Mouse (Mus musculus) layer of hippocampus, adult 2 months (tissue): ENCODE data around the gene Slc17a7. TPM values are rescaled to one million over a fixed set of nuclear protein-coding genes. Genes with fewer than 3 reads are reported as not detected.

Experiments used
- DNase-seq, 2 experiments: peaks; one replicate each; pipeline ENCODE4 v3.0.0; 2022; ENCODE audit warnings: low spot score in 2 of 2
- H3K27ac ChIP-seq: fragments of 200-600 bp; 2 replicates; pipeline ENCODE4 v1.8.1; 2022
- H3K4me3 ChIP-seq: fragments of 200-600 bp; 2 replicates; pipeline ENCODE4 v1.8.1; 2022; ENCODE audit warnings: mild to moderate bottlenecking
- CTCF ChIP-seq: fragments of 200-600 bp; conservative IDR thresholded peaks from 2 replicates; pipeline ENCODE4 v1.8.1; 2022; ENCODE audit warnings: antibody characterized with exemption, mild to moderate bottlenecking, moderate library complexity
- microRNA-seq, 2 experiments: library from miRNA; unstranded; fragments of <30 nt; microRNA quantifications; one replicate each; pipeline ENCODE4 v1.2.0; 2021
- total RNA-seq, 2 experiments: library from RNA; stranded (reverse); gene quantifications; 2 replicates each; pipeline ENCODE4 v1.2.3; 2021

Slc17a7 gene
- total RNA-seq, 2 experiments from 2014 or later = 1,342 to 1,423 TPM

- H3K4me3 ChIP-seq = no peak overlapping the region
- no peak overlapping the region for H3K27ac ChIP-seq
- no peak for TF ChIP-seq CTCF
- DNase-seq = no peak
Measured at GRCm38 (mm10) chr7:45213708-45214107, 50.0 kb downstream of the Slc17a7 start.

GRCm38 (mm10) chr7:45215673-45216441, 52.1 kb downstream of the Slc17a7 start, which contains the start of gene Tead2:
TSS of gene Tead2 (plus strand) at chr7:45215753.
- no peak for TF ChIP-seq CTCF
- Histone ChIP-seq H3K4me3 (peak within 1 kb of the TSS; percentile 53), H3K27ac (no peak within 1 kb of the TSS)
- no peak for DNase-seq

GRCm38 (mm10) chr7:45216442-45217183, 52.9 kb downstream of the Slc17a7 start:
- no peak for TF ChIP-seq CTCF
- H3K27ac ChIP-seq = no peak overlapping the region

GRCm38 (mm10) chr7:45221680-45222079, 57.9 kb downstream of the Slc17a7 start:
- no peak for TF ChIP-seq CTCF
- DNase-seq = no peak
- no peak overlapping the region for H3K27ac ChIP-seq
- no peak overlapping the region for H3K4me3 ChIP-seq

More at GRCm38 (mm10) chr7:45216442-45217183, 52.9 kb downstream of the Slc17a7 start:
- peak overlapping the region; percentile 53 for H3K4me3 ChIP-seq
- no peak for DNase-seq

- TF ChIP-seq CTCF = no peak
- H3K27ac ChIP-seq = no peak overlapping the region
- no peak for DNase-seq
- no peak overlapping the region for H3K4me3 ChIP-seq
Measured at GRCm38 (mm10) chr7:45224826-45225225, 61.1 kb downstream of the Slc17a7 start.

Small RNA genes within 50 kb of the gene (microRNA-seq; reads per million reads assigned to microRNA genes)
- 1,054 to 1,228 reads per million in 2 experiments for gene Mir150
- 16.9 to 21.5 reads per million in 2 experiments for gene Mir5121
- gene Mir7055 = 0.55 to 1.6 reads per million in 2 experiments

Other genes starting within 250 kb of the Slc17a7 start
- 100 to 1,000 TPM; 298 to 305 TPM for gene Ap2a1, start 234.5 kb upstream of the Slc17a7 start, total RNA-seq
- 1 to 10 TPM; 1.3 to 2.0 TPM for gene Tsks, start 220.7 kb upstream of the Slc17a7 start, total RNA-seq
- gene Cpt1c, start 189.1 kb upstream of the Slc17a7 start, total RNA-seq = 100 to 1,000 TPM; 138 to 140 TPM
- 100 to 1,000 TPM; 165 to 171 TPM for gene Prmt1, start 177.4 kb upstream of the Slc17a7 start, total RNA-seq
- 10 to 100 TPM; 38.4 to 42.7 TPM for gene Irf3, start 166.3 kb upstream of the Slc17a7 start, total RNA-seq
- gene Bcl2l12, start 165.2 kb upstream of the Slc17a7 start, total RNA-seq = 1 to 10 TPM; 2.5 to 3.7 TPM
- gene Scaf1, start 147.6 kb upstream of the Slc17a7 start, total RNA-seq = 100 to 1,000 TPM; 166 to 168 TPM
- gene Rras, start 146.0 kb upstream of the Slc17a7 start, total RNA-seq = 10 to 100 TPM; 12.4 to 13.1 TPM
- gene Prr12, start 111.1 kb upstream of the Slc17a7 start, total RNA-seq = 10 to 100 TPM; 77.6 to 81.4 TPM
- gene Nosip, start 101.5 kb upstream of the Slc17a7 start, total RNA-seq = 10 to 100 TPM; 54.2 to 57.7 TPM
- gene Prrg2, start 101.3 kb upstream of the Slc17a7 start, total RNA-seq = 1 to 10 TPM; 5.7 to 8.4 TPM
- gene Rcn3, start 71.7 kb upstream of the Slc17a7 start, total RNA-seq = 10 to 100 TPM in 1 of 2 experiments, 1 to 10 TPM in 1; 7.5 to 11.7 TPM
- 10 to 100 TPM; 17.8 to 19.0 TPM for gene Fcgrt, start 60.1 kb upstream of the Slc17a7 start, total RNA-seq
- gene Rps11, start 39.5 kb upstream of the Slc17a7 start, total RNA-seq = 100 to 1,000 TPM; 436 to 442 TPM
- gene Rpl13a, start 35.2 kb upstream of the Slc17a7 start, total RNA-seq = 100 to 1,000 TPM; 808 to 856 TPM
- not detected for gene Gm45713, start 27.7 kb upstream of the Slc17a7 start, total RNA-seq
- 1 to 10 TPM; 9.4 TPM for gene Flt3l, start 27.5 kb upstream of the Slc17a7 start, total RNA-seq
- 10 to 100 TPM; 43.0 to 46.1 TPM for gene Pih1d1, start 9.6 kb upstream of the Slc17a7 start, total RNA-seq
- 10 to 100 TPM; 13.2 to 13.3 TPM for gene Aldh16a1, start 9.4 kb upstream of the Slc17a7 start, total RNA-seq
- under 1 TPM in 1 of 2 experiments, not detected in 1; 0.20 TPM for gene Gfy, start 15.6 kb downstream of the Slc17a7 start, total RNA-seq
- not detected for gene Pth2, start 17.0 kb downstream of the Slc17a7 start, total RNA-seq
- 1 to 10 TPM; 3.5 to 3.9 TPM for gene Ccdc155, start 40.9 kb downstream of the Slc17a7 start, total RNA-seq
- gene Dkkl1, start 48.2 kb downstream of the Slc17a7 start, total RNA-seq = 1 to 10 TPM; 1.6 TPM
- 1 to 10 TPM; 4.3 to 5.7 TPM for gene Tead2, start 51.8 kb downstream of the Slc17a7 start, total RNA-seq
- gene Cd37, start 75.2 kb downstream of the Slc17a7 start, total RNA-seq = 1 to 10 TPM; 3.7 to 5.5 TPM
- 1 to 10 TPM; 1.7 to 2.8 TPM for gene Slc6a16, start 77.1 kb downstream of the Slc17a7 start, total RNA-seq
- not detected for gene Slc6a21, start 113.6 kb downstream of the Slc17a7 start, total RNA-seq
- 10 to 100 TPM; 12.8 to 16.5 TPM for gene Trpm4, start 169.8 kb downstream of the Slc17a7 start, total RNA-seq
- gene Hrc, start 171.3 kb downstream of the Slc17a7 start, total RNA-seq = under 1 TPM; 0.22 to 0.33 TPM
- 100 to 1,000 TPM; 133 to 138 TPM for gene Ppfia3, start 203.1 kb downstream of the Slc17a7 start, total RNA-seq
- 100 to 1,000 TPM; 138 to 146 TPM for gene Lin7b, start 206.6 kb downstream of the Slc17a7 start, total RNA-seq
- 100 to 1,000 TPM; 456 to 514 TPM for gene Snrnp70, start 231.8 kb downstream of the Slc17a7 start, total RNA-seq
- gene Kcna7, start 241.7 kb downstream of the Slc17a7 start, total RNA-seq = not detected
- gene Ntf5, start 249.7 kb downstream of the Slc17a7 start, total RNA-seq = not detected